Mouse (Mus musculus) limb, embryonic 10.5 days (tissue): Measurements from ENCODE around the gene Immp2l. TPM values are rescaled to one million over a fixed set of nuclear protein-coding genes. Genes with fewer than 3 reads are reported as not detected.

Experiments
- DNase-seq: peaks from one replicate; pipeline ENCODE4 v3.0.0-alpha.2; 2017; ENCODE audit warnings: low spot score
- H3K27ac ChIP-seq: fragments of 300-500 bp; sonication (generic); 2 replicates; pipeline ENCODE4 v1.5.1; 2016; ENCODE audit warnings: mild to moderate bottlenecking
- H3K27me3 ChIP-seq: fragments of 300-500 bp; sonication (generic); 2 replicates; pipeline ENCODE4 v1.6.1; 2016; ENCODE audit warnings: low read depth, mild to moderate bottlenecking; ENCODE audit not compliant: poor library complexity, severe bottlenecking
- H3K36me3 ChIP-seq: fragments of 300-500 bp; sonication (generic); 2 replicates; pipeline ENCODE4 v1.6.1; 2016; ENCODE audit warnings: mild to moderate bottlenecking, moderate library complexity
- H3K4me1 ChIP-seq: fragments of 300-500 bp; sonication (generic); 2 replicates; pipeline ENCODE4 v1.6.1; 2016
- H3K4me3 ChIP-seq: fragments of 300-500 bp; sonication (generic); 2 replicates; pipeline ENCODE4 v1.5.1; 2016; ENCODE audit warnings: mild to moderate bottlenecking, moderate library complexity
- H3K9me3 ChIP-seq: fragments of 300-500 bp; sonication (generic); replicated peaks from 2 replicates; pipeline ENCODE4 v1.6.1; 2016; ENCODE audit warnings: mild to moderate bottlenecking
- WGBS: fragments of 180-500 bp; shearing (Covaris S2); methylation state at CpG from one replicate; pipeline ENCODE4 v1.1.7; 2016; 5-methylcytosine and 5-hydroxymethylcytosine counted together
- polyA plus RNA-seq: library from polyadenylated mRNA; unstranded; fragments of >200 nt; fragmentation: Nextera tagmentation; extraction: Ambion mirVana; gene quantifications from 2 replicates; pipeline ENCODE4 v1.2.1, GENCODE M21; 2016

Gene Immp2l
- polyA plus RNA-seq, 1 experiment from 2014 or later, result 8.5 TPM

- DNase-seq, result no peak
- Histone ChIP-seq H3K36me3 (no peaks in the 10 kb centered on the region), H3K9me3 (no peaks in the 10 kb centered on the region), H3K4me1 (no peaks in the 10 kb centered on the region), H3K4me3 (no peak overlapping the region), H3K27me3 (no peaks in the 10 kb centered on the region), H3K27ac (no peak overlapping the region)
- 80% methylated on average over 8 of the region's 8 CpGs for WGBS
Measured at GRCm38 (mm10) chr12:41649826-41650541, 626.1 kb downstream of the Immp2l start.

- Histone ChIP-seq H3K9me3 (no peaks in the 10 kb centered on the region), H3K4me3 (no peak overlapping the region), H3K36me3 (no peaks in the 10 kb centered on the region), H3K4me1 (no peaks in the 10 kb centered on the region), H3K27ac (no peak overlapping the region), H3K27me3 (no peaks in the 10 kb centered on the region)
- no peak for DNase-seq
- WGBS, result 87% methylated on average over 3 of the region's 3 CpGs
Measured at GRCm38 (mm10) chr12:41668280-41668679, 644.4 kb downstream of the Immp2l start.

- H3K4me1 ChIP-seq, result no peaks in the 10 kb centered on the region
- H3K27ac ChIP-seq, result no peak overlapping the region
- H3K4me3 ChIP-seq, result no peak overlapping the region
- no peaks in the 10 kb centered on the region for H3K36me3 ChIP-seq
- 83% methylated on average over 1 of the region's 1 CpGs for WGBS
- no peak for DNase-seq
- H3K9me3 ChIP-seq, result no peaks in the 10 kb centered on the region
- no peaks in the 10 kb centered on the region for H3K27me3 ChIP-seq
Measured at GRCm38 (mm10) chr12:41669481-41669880, 645.6 kb downstream of the Immp2l start.

- H3K4me3 ChIP-seq, result no peak overlapping the region
- no peak overlapping the region for H3K27ac ChIP-seq
- H3K36me3 ChIP-seq, result no peaks in the 10 kb centered on the region
- H3K9me3 ChIP-seq, result no peaks in the 10 kb centered on the region
- H3K27me3 ChIP-seq, result no peaks in the 10 kb centered on the region
- WGBS, result 63% methylated on average over 2 of the region's 2 CpGs
- DNase-seq, result no peak
- H3K4me1 ChIP-seq, result no peaks in the 10 kb centered on the region
Measured at GRCm38 (mm10) chr12:41674861-41675260, 651.0 kb downstream of the Immp2l start.

GRCm38 (mm10) chr12:41680141-41680540 is 656.3 kb downstream of the Immp2l start:
- no peaks in the 10 kb centered on the region for H3K27me3 ChIP-seq
- no peak overlapping the region for H3K27ac ChIP-seq
- H3K36me3 ChIP-seq, result no peaks in the 10 kb centered on the region
- no peak for DNase-seq
- WGBS, result 88% methylated on average over 1 of the region's 1 CpGs
- no peaks in the 10 kb centered on the region for H3K9me3 ChIP-seq
- no peaks in the 10 kb centered on the region for H3K4me1 ChIP-seq
- H3K4me3 ChIP-seq, result no peak overlapping the region

GRCm38 (mm10) chr12:41682141-41682540 is 658.3 kb downstream of the Immp2l start:
- H3K9me3 ChIP-seq, result no peaks in the 10 kb centered on the region
- no peak overlapping the region for H3K4me3 ChIP-seq
- H3K4me1 ChIP-seq, result no peaks in the 10 kb centered on the region
- H3K36me3 ChIP-seq, result no peaks in the 10 kb centered on the region
- no peaks in the 10 kb centered on the region for H3K27me3 ChIP-seq
- WGBS, result 76% methylated on average over 1 of the region's 1 CpGs
- H3K27ac ChIP-seq, result no peak overlapping the region
- DNase-seq, result no peak

- no peaks in the 10 kb centered on the region for H3K27me3 ChIP-seq
- no peaks in the 10 kb centered on the region for H3K36me3 ChIP-seq
- H3K9me3 ChIP-seq, result no peaks in the 10 kb centered on the region
- DNase-seq, result no peak
- no peaks in the 10 kb centered on the region for H3K4me1 ChIP-seq
- WGBS, result 90% methylated on average over 3 of the region's 3 CpGs
- no peak overlapping the region for H3K27ac ChIP-seq
- H3K4me3 ChIP-seq, result no peak overlapping the region
Measured at GRCm38 (mm10) chr12:41689809-41690208, 665.9 kb downstream of the Immp2l start.

GRCm38 (mm10) chr12:41710608-41711007 is 686.7 kb downstream of the Immp2l start:
- no peaks in the 10 kb centered on the region for H3K36me3 ChIP-seq
- H3K9me3 ChIP-seq, result no peaks in the 10 kb centered on the region
- no peaks in the 10 kb centered on the region for H3K4me1 ChIP-seq
- 91% methylated on average over 2 of the region's 2 CpGs for WGBS
- DNase-seq, result no peak
- H3K4me3 ChIP-seq, result no peak overlapping the region
- H3K27ac ChIP-seq, result no peak overlapping the region
- H3K27me3 ChIP-seq, result no peaks in the 10 kb centered on the region

- Histone ChIP-seq H3K4me3 (no peak overlapping the region), H3K9me3 (no peaks in the 10 kb centered on the region), H3K27ac (no peak overlapping the region), H3K27me3 (no peaks in the 10 kb centered on the region), H3K36me3 (no peaks in the 10 kb centered on the region), H3K4me1 (no peaks in the 10 kb centered on the region)
- DNase-seq, result no peak
- 53% methylated on average over 1 of the region's 1 CpGs for WGBS
Measured at GRCm38 (mm10) chr12:41716946-41717345, 693.1 kb downstream of the Immp2l start.

GRCm38 (mm10) chr12:41724585-41724984 is 700.7 kb downstream of the Immp2l start:
- no peak overlapping the region for H3K27ac ChIP-seq
- DNase-seq, result no peak
- no peak overlapping the region for H3K4me3 ChIP-seq
- 91% methylated on average over 2 of the region's 2 CpGs for WGBS
- no peaks in the 10 kb centered on the region for H3K27me3 ChIP-seq
- H3K36me3 ChIP-seq, result no peaks in the 10 kb centered on the region
- H3K9me3 ChIP-seq, result no peaks in the 10 kb centered on the region
- H3K4me1 ChIP-seq, result no peaks in the 10 kb centered on the region

GRCm38 (mm10) chr12:41726720-41727119 is 702.8 kb downstream of the Immp2l start:
- Histone ChIP-seq H3K36me3 (no peaks in the 10 kb centered on the region), H3K9me3 (no peaks in the 10 kb centered on the region), H3K4me3 (no peak overlapping the region), H3K27me3 (no peaks in the 10 kb centered on the region), H3K27ac (no peak overlapping the region), H3K4me1 (no peaks in the 10 kb centered on the region)
- DNase-seq, result no peak
- WGBS, result 84% methylated on average over 1 of the region's 1 CpGs

- H3K27me3 ChIP-seq, result no peaks in the 10 kb centered on the region
- H3K27ac ChIP-seq, result no peak overlapping the region
- no peak overlapping the region for H3K4me3 ChIP-seq
- DNase-seq, result no peak
- H3K4me1 ChIP-seq, result no peaks in the 10 kb centered on the region
- H3K36me3 ChIP-seq, result no peaks in the 10 kb centered on the region
- 47% methylated on average over 3 of the region's 3 CpGs for WGBS
- H3K9me3 ChIP-seq, result no peaks in the 10 kb centered on the region
Measured at GRCm38 (mm10) chr12:41727221-41727620, 703.3 kb downstream of the Immp2l start.

- Histone ChIP-seq H3K36me3 (no peaks in the 10 kb centered on the region), H3K27me3 (no peaks in the 10 kb centered on the region), H3K4me3 (no peak overlapping the region), H3K4me1 (no peaks in the 10 kb centered on the region), H3K9me3 (no peaks in the 10 kb centered on the region), H3K27ac (no peak overlapping the region)
- no peak for DNase-seq
- WGBS, result 88% methylated on average over 1 of the region's 1 CpGs
Measured at GRCm38 (mm10) chr12:41727764-41728338, 704.0 kb downstream of the Immp2l start.

- DNase-seq, result no peak
- no peaks in the 10 kb centered on the region for H3K36me3 ChIP-seq
- no peaks in the 10 kb centered on the region for H3K4me1 ChIP-seq
- no peak overlapping the region for H3K4me3 ChIP-seq
- H3K27me3 ChIP-seq, result no peaks in the 10 kb centered on the region
- WGBS, result 84% methylated on average over 1 of the region's 1 CpGs
- no peak overlapping the region for H3K27ac ChIP-seq
- no peaks in the 10 kb centered on the region for H3K9me3 ChIP-seq
Measured at GRCm38 (mm10) chr12:41728467-41728866, 704.6 kb downstream of the Immp2l start.
